Mouse (Mus musculus) urinary bladder, postnatal 4 days (tissue): Measurements from ENCODE around the gene Dnase2a.
A peak's percentile ranks its signal among the peaks of the same experiment; 100 is the strongest.

Experiments
- DNase-seq, 2 experiments: peaks; one replicate each; pipeline ENCODE4 v3.0.0; 2021 to 2022; ENCODE audit warnings: low spot score in 2 of 2

The Dnase2a gene

DNA sequence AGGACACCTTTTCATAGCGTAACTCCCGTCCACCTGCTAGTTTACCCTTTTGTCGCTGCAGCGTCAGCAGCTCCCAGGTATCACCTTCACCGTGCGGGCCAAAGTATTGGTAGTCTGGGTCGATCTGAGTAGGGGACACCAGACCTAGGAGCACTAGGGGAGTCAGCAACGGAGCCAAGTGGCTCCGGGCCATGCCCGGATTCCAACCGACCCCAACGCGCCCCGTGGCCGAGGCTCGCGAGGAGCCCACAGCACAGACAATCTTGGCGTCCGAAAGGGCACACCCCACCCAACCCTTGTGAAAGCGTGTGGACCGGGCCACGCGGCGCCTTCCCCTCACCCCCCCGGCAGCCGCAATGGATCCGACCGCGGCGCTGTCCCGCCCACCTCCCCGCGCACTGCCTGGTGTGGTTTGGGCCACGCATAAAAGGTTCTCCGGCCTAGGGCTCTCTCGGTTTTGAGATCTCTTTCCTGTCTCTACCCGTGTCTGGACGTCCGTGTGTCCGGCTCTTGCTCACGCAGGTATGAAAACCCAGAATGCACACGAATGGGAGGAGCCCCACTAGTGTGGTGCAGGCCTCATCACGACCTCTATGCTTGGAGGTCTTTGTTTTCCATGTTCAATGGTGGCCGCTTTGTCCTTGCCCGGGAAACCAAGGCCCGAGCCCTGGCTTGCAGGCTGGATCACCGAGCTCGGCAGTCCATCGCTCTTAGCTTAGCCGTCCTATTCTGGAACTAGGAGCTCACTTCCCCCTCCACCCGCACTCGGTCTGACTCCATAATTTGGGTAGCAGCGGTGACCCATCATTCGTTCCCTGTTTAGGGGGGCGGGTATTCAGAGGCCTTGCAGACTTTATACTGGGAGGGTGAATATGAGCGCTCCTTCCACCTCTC lies 61.1 kb downstream of the Dnase2a start, which contains the start of the genes Gm49661, Prdx2 and Rnaseh2a:
Gene Gm49661, minus strand, starts transcription at position 193 of the 894 bp plus-strand sequence.
Gene Prdx2, plus strand, starts transcription at position 347 of the 894 bp plus-strand sequence.
Gene Rnaseh2a, minus strand, starts transcription at position 527 of the 894 bp plus-strand sequence.
- peak; percentile 72 to 78 for DNase-seq

DNA sequence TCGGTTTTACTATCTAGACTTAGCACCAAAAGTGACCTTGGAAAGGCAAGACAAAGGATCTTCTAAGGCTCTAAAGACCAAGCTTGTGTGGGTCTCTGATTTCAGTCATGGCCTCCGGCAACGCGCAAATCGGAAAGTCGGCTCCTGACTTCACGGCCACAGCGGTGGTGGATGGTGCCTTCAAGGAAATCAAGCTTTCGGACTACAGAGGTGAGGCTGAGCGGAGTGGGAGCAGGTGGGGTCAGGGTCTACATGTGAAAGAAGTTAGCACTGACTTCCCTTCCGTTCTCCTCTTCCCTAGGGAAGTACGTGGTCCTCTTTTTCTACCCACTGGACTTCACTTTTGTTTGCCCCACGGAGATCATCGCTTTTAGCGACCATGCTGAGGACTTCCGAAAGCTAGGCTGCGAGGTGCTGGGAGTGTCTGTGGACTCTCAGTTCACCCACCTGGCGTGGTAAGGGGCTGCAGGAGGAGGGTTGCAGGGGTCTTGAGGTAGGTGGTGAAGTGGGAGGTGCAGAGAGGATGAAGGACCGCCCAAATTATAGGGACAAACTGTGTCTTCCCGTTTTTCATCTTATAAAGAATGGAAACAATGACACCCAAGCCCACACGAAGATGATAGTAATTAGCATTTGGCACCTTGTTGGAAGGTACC lies 61.9 kb downstream of the Dnase2a start:
- DNase-seq = no peak

DNA sequence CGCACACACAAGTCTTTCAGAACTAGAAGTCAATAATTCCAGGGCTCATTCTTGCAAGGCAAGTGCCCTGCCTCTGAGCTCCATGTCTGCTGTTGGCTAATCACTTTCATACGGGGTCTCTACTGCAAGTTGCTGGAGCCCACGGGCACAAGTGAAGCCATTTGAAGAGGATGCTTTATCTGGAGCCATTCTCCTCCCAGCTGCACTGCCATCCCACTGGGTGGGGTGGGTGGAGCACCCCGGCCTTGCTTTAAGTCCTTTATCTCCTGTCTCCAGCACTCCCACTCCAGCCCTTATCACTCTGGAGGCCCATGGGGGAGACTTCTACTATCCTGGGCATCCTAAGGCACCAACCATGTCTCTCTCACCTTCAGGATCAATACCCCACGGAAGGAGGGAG lies 62.6 kb downstream of the Dnase2a start:
- no peak for DNase-seq
